In genomic region chr17:34599891-34600290, GRCm38 (mm10) we compare ENCODE assay signal across 22 mouse cellular contexts. TPM values are rescaled to one million over a fixed set of nuclear protein-coding genes. Genes with fewer than 3 reads are reported as not detected.
DNase-seq lines count a peak whose midpoint lies in the region; ATAC-seq lines count a peak whose summit lies in the region.
"Had no signal": no experiment of that assay in that cellular context is flagged by ENCODE, and none has a peak within 500 bp of the region (broad histone marks: within the 10 kb centered on the region; RNA-seq: fewer than 3 reads in every experiment).

No protein-coding gene starts in this region.

- H3K4me3 ChIP-seq in intestine, embryonic 16.5 days (ENCODE audit: low read length): no peak overlapping the region
- no peak overlapping the region for H3K4me3 ChIP-seq in intestine, embryonic 15.5 days (replicated peaks)
- H3K4me3 ChIP-seq in midbrain, embryonic 10.5 days: peak overlapping the region; percentile 26; the same call in 1 of the 2 replicates
- H3K4me3 ChIP-seq in midbrain, embryonic 14.5 days (replicated peaks; ENCODE audit: low read depth, low read length): no peak overlapping the region
- H3K4me3 ChIP-seq in embryonic facial prominence, embryonic 10.5 days: peak overlapping the region; percentile 16; the same call in 1 of the 2 replicates
- H3K4me3 ChIP-seq: embryonic facial prominence, embryonic 15.5 days; heart, embryonic 10.5 days; layer of hippocampus, adult 2 months; megakaryocyte, embryonic 14.5 days had no signal

- H3K9ac ChIP-seq in intestine, embryonic 16.5 days (ENCODE audit: low read depth, low read length): peak overlapping the region; percentile 10; the same call in 1 of the 2 replicates
- H3K9ac ChIP-seq in intestine, embryonic 15.5 days: no peak overlapping the region
- H3K9ac ChIP-seq in midbrain, embryonic 14.5 days (replicated peaks; ENCODE audit: low read length): no peak overlapping the region
- H3K9ac ChIP-seq: embryonic facial prominence, embryonic 15.5 days; liver, postnatal 0 days had no signal

- H3K4me1 ChIP-seq in intestine, embryonic 16.5 days (ENCODE audit: control insufficient read depth, insufficient read depth, low read length): peaks cover 27% of the 10 kb centered on the region
- peaks cover 45% of the 10 kb centered on the region for H3K4me1 ChIP-seq in intestine, embryonic 15.5 days (replicated peaks)
- H3K4me1 ChIP-seq in midbrain, embryonic 10.5 days: peaks cover 65% of the 10 kb centered on the region
- peaks cover 12% of the 10 kb centered on the region for H3K4me1 ChIP-seq in midbrain, embryonic 14.5 days (ENCODE audit: control insufficient read depth, insufficient read depth, low read length)
- H3K4me1 ChIP-seq in embryonic facial prominence, embryonic 10.5 days: peaks cover 57% of the 10 kb centered on the region

- H3K27ac ChIP-seq in intestine, embryonic 16.5 days (ENCODE audit: low read length): no peak overlapping the region
- H3K27ac ChIP-seq in intestine, embryonic 15.5 days: no peak overlapping the region
- H3K27ac ChIP-seq in midbrain, embryonic 10.5 days (replicated peaks): 0 out of 2 replicates have a peak overlapping the region, but pooled peaks have one; percentile 23
- no peak overlapping the region for H3K27ac ChIP-seq in midbrain, embryonic 14.5 days (replicated peaks; ENCODE audit: low read depth, low read length)
- H3K27ac ChIP-seq in embryonic facial prominence, embryonic 10.5 days (replicated peaks): no peak overlapping the region
- H3K27ac ChIP-seq: embryonic facial prominence, embryonic 15.5 days; heart, embryonic 10.5 days; layer of hippocampus, adult 2 months had no signal

- DNase-seq in cerebellum, adult 11-12 months: peak; percentile 55
- DNase-seq in cerebellum, postnatal 25 days: no peak
- DNase-seq in midbrain, embryonic 10.5 days (ENCODE audit: low spot score): no peak
- DNase-seq in midbrain, embryonic 14.5 days: no peak
- no peak for DNase-seq in embryonic facial prominence, embryonic 10.5 days (ENCODE audit: low spot score)
- DNase-seq: adrenal gland, postnatal 10 days; cerebellum, postnatal 36 days; gastrocnemius, postnatal 10 days; kidney, adult 2 months; liver, postnatal 0 days; lung, postnatal 36 days; right cerebral cortex, postnatal 25 days; spleen, adult 18-20 months had no signal

- no peaks in the 10 kb centered on the region for H3K9me3 ChIP-seq in intestine, embryonic 16.5 days (ENCODE audit: control insufficient read depth, low read length)
- H3K9me3 ChIP-seq in intestine, embryonic 15.5 days: no peaks in the 10 kb centered on the region
- no peaks in the 10 kb centered on the region for H3K9me3 ChIP-seq in midbrain, embryonic 10.5 days (replicated peaks)
- no peaks in the 10 kb centered on the region for H3K9me3 ChIP-seq in midbrain, embryonic 14.5 days (ENCODE audit: control insufficient read depth, low read length)
- H3K9me3 ChIP-seq in embryonic facial prominence, embryonic 10.5 days: no peaks in the 10 kb centered on the region
- H3K9me3 ChIP-seq: embryonic facial prominence, embryonic 15.5 days; heart, embryonic 10.5 days; megakaryocyte, embryonic 14.5 days had no signal

- no peak for ATAC-seq in intestine, embryonic 16.5 days
- no peak for ATAC-seq in intestine, embryonic 15.5 days
- ATAC-seq in midbrain, embryonic 14.5 days (ENCODE audit: low FRiP score, low TSS enrichment): no peak
- ATAC-seq: forebrain, embryonic 16.5 days; liver, postnatal 0 days; Patski had no signal

- no peaks in the 10 kb centered on the region for H3K27me3 ChIP-seq in intestine, embryonic 16.5 days (replicated peaks; ENCODE audit: control insufficient read depth, insufficient read depth, low read length)
- H3K27me3 ChIP-seq in intestine, embryonic 15.5 days (replicated peaks): no peaks in the 10 kb centered on the region
- H3K27me3 ChIP-seq in midbrain, embryonic 10.5 days (ENCODE audit: low read depth, poor library complexity, severe bottlenecking): no peaks in the 10 kb centered on the region
- H3K27me3 ChIP-seq in midbrain, embryonic 14.5 days (ENCODE audit: control insufficient read depth, insufficient read depth, low read length): no peaks in the 10 kb centered on the region
- no peaks in the 10 kb centered on the region for H3K27me3 ChIP-seq in embryonic facial prominence, embryonic 10.5 days (replicated peaks; ENCODE audit: low read depth, poor library complexity, severe bottlenecking)
- H3K27me3 ChIP-seq: embryonic facial prominence, embryonic 15.5 days; megakaryocyte, embryonic 14.5 days; Patski had no signal

- no peak overlapping the region for H3K4me2 ChIP-seq in intestine, embryonic 16.5 days (ENCODE audit: low read depth, low read length)
- no peak overlapping the region for H3K4me2 ChIP-seq in intestine, embryonic 15.5 days (replicated peaks)
- no peak overlapping the region for H3K4me2 ChIP-seq in midbrain, embryonic 14.5 days (ENCODE audit: low read length)
- H3K4me2 ChIP-seq: embryonic facial prominence, embryonic 15.5 days; liver, embryonic 11.5 days had no signal

- peaks cover 16% of the 10 kb centered on the region for H3K36me3 ChIP-seq in intestine, embryonic 16.5 days (ENCODE audit: control insufficient read depth, insufficient read depth, low read length)
- peaks cover 26% of the 10 kb centered on the region for H3K36me3 ChIP-seq in intestine, embryonic 15.5 days
- H3K36me3 ChIP-seq in midbrain, embryonic 10.5 days: peaks cover 44% of the 10 kb centered on the region
- H3K36me3 ChIP-seq in midbrain, embryonic 14.5 days (ENCODE audit: control insufficient read depth, insufficient read depth, low read length): peaks cover 36% of the 10 kb centered on the region
- H3K36me3 ChIP-seq in embryonic facial prominence, embryonic 10.5 days (replicated peaks): peaks cover 44% of the 10 kb centered on the region

- WGBS in intestine, embryonic 16.5 days: 77% methylated on average over 9 of the region's 9 CpGs
- 78% methylated on average over 9 of the region's 9 CpGs for WGBS in intestine, embryonic 15.5 days
- WGBS in midbrain, embryonic 10.5 days: 78% methylated on average over 9 of the region's 9 CpGs
- WGBS in midbrain, embryonic 14.5 days: 75% methylated on average over 9 of the region's 9 CpGs
- WGBS in embryonic facial prominence, embryonic 10.5 days: 78% methylated on average over 9 of the region's 9 CpGs

RNA-seq across cellular contexts. Expression of gene Ager, which starts 2.2 kb away (rescaled TPM):
- 2.3 and 2.4 TPM in 2 replicates for polyA plus RNA-seq in intestine, embryonic 16.5 days (2015; fragmentation: Nextera tagmentation; extraction: Ambion mirVana)
- 2.7 and 3.0 TPM in 2 replicates for polyA plus RNA-seq in intestine, embryonic 15.5 days (2015; fragmentation: Nextera tagmentation; extraction: Ambion mirVana)
- polyA plus RNA-seq in midbrain, embryonic 10.5 days (2016; fragmentation: Nextera tagmentation; extraction: Ambion mirVana): 3.1 and 3.2 TPM in 2 replicates
- polyA plus RNA-seq in midbrain, embryonic 14.5 days (2014; fragmentation: Nextera tagmentation; extraction: Ambion mirVana): 1.2 and 1.4 TPM in 2 replicates
- 2.6 and 3.6 TPM in 2 replicates for polyA plus RNA-seq in embryonic facial prominence, embryonic 10.5 days (2016; fragmentation: Nextera tagmentation; extraction: Ambion mirVana)

RNA-seq across cellular contexts. Expression of gene Rnf5, which starts 3.6 kb away (rescaled TPM):
- 190 and 197 TPM in 2 replicates for polyA plus RNA-seq in intestine, embryonic 16.5 days (2015; fragmentation: Nextera tagmentation; extraction: Ambion mirVana)
- 165 and 174 TPM in 2 replicates for polyA plus RNA-seq in intestine, embryonic 15.5 days (2015; fragmentation: Nextera tagmentation; extraction: Ambion mirVana)
- 202 and 233 TPM in 2 replicates for polyA plus RNA-seq in midbrain, embryonic 10.5 days (2016; fragmentation: Nextera tagmentation; extraction: Ambion mirVana)
- 223 and 269 TPM in 2 replicates for polyA plus RNA-seq in midbrain, embryonic 14.5 days (2014; fragmentation: Nextera tagmentation; extraction: Ambion mirVana)
- 165 and 172 TPM in 2 replicates for polyA plus RNA-seq in embryonic facial prominence, embryonic 10.5 days (2016; fragmentation: Nextera tagmentation; extraction: Ambion mirVana)

RNA-seq across cellular contexts. Expression of gene Agpat1, which starts 4.2 kb away (rescaled TPM):
- 61.8 and 67.9 TPM in 2 replicates for polyA plus RNA-seq in intestine, embryonic 16.5 days (2015; fragmentation: Nextera tagmentation; extraction: Ambion mirVana)
- polyA plus RNA-seq in intestine, embryonic 15.5 days (2015; fragmentation: Nextera tagmentation; extraction: Ambion mirVana): 51.2 and 60.8 TPM in 2 replicates
- 66.0 and 70.1 TPM in 2 replicates for polyA plus RNA-seq in midbrain, embryonic 10.5 days (2016; fragmentation: Nextera tagmentation; extraction: Ambion mirVana)
- polyA plus RNA-seq in midbrain, embryonic 14.5 days (2014; fragmentation: Nextera tagmentation; extraction: Ambion mirVana): 122 and 123 TPM in 2 replicates
- polyA plus RNA-seq in embryonic facial prominence, embryonic 10.5 days (2016; fragmentation: Nextera tagmentation; extraction: Ambion mirVana): 51.3 and 56.1 TPM in 2 replicates

RNA-seq across cellular contexts. Expression of gene Pbx2, which starts 8.8 kb away (rescaled TPM):
- polyA plus RNA-seq in intestine, embryonic 16.5 days (2015; fragmentation: Nextera tagmentation; extraction: Ambion mirVana): 5.6 and 6.9 TPM in 2 replicates
- 8.0 and 8.8 TPM in 2 replicates for polyA plus RNA-seq in intestine, embryonic 15.5 days (2015; fragmentation: Nextera tagmentation; extraction: Ambion mirVana)
- polyA plus RNA-seq in midbrain, embryonic 10.5 days (2016; fragmentation: Nextera tagmentation; extraction: Ambion mirVana): 17.5 and 17.7 TPM in 2 replicates
- polyA plus RNA-seq in midbrain, embryonic 14.5 days (2014; fragmentation: Nextera tagmentation; extraction: Ambion mirVana): 12.8 and 13.5 TPM in 2 replicates
- 18.2 and 19.5 TPM in 2 replicates for polyA plus RNA-seq in embryonic facial prominence, embryonic 10.5 days (2016; fragmentation: Nextera tagmentation; extraction: Ambion mirVana)

RNA-seq across cellular contexts. Expression of gene Gpsm3, which starts 10.3 kb away (rescaled TPM):
- 12.0 and 12.5 TPM in 2 replicates for polyA plus RNA-seq in intestine, embryonic 16.5 days (2015; fragmentation: Nextera tagmentation; extraction: Ambion mirVana)
- 10.1 TPM in 2 replicates for polyA plus RNA-seq in intestine, embryonic 15.5 days (2015; fragmentation: Nextera tagmentation; extraction: Ambion mirVana)
- polyA plus RNA-seq in midbrain, embryonic 10.5 days (2016; fragmentation: Nextera tagmentation; extraction: Ambion mirVana): 5.3 and 6.6 TPM in 2 replicates
- 2.3 and 4.3 TPM in 2 replicates for polyA plus RNA-seq in midbrain, embryonic 14.5 days (2014; fragmentation: Nextera tagmentation; extraction: Ambion mirVana)
- 9.4 and 10.1 TPM in 2 replicates for polyA plus RNA-seq in embryonic facial prominence, embryonic 10.5 days (2016; fragmentation: Nextera tagmentation; extraction: Ambion mirVana)

Comparison
In these comparisons a context has a peak if more than half of its experiments do, and no peak if none do; other contexts are left out.
1. H3K4me3 ChIP-seq: peak in midbrain, embryonic 10.5 days (single experiment) and embryonic facial prominence, embryonic 10.5 days (single experiment); none in intestine, embryonic 16.5 days (single experiment), intestine, embryonic 15.5 days (single experiment) and midbrain, embryonic 14.5 days (single experiment).